Mouse (Mus musculus): ENCODE data around the gene Uts2. TPM values are rescaled to one million over a fixed set of nuclear protein-coding genes. Genes with fewer than 3 reads are reported as not detected.
A peak's percentile ranks its signal among the peaks of the same experiment; 100 is the strongest.
"Not testable (repeated sequence)": the region's sequence is repeated elsewhere in the genome, so short reads cannot be mapped to it uniquely, and the experiment has no call there.

Gene Uts2
- total and polyA plus RNA-seq, 2 experiments from 2014 or later, result not detected

GRCm38 (mm10) chr4:151001397-151001796 lies 4.5 kb downstream of the Uts2 start:
- DNase-seq (ENCODE audit: low spot score) (no peak), ATAC-seq (ENCODE audit: low FRiP score) (no peak)
- Histone ChIP-seq H3K4me1 (ENCODE audit: insufficient read depth, low read length) (no peaks in the 10 kb centered on the region), H3K4me2 (ENCODE audit: low read depth, low read length, poor library complexity, severe bottlenecking) (no peak overlapping the region), H3K36me3 (ENCODE audit: insufficient read depth, low read length) (0 out of 2 replicates have a peak, but pooled peaks cover 3% of the 10 kb centered on the region), H3K4me3 (ENCODE audit: low read depth, low read length) (no peak overlapping the region), H3K9ac (replicated peaks; ENCODE audit: low read length, poor library complexity, severe bottlenecking) (no peak overlapping the region), H3K27me3 (ENCODE audit: insufficient read depth, low read length) (no peaks in the 10 kb centered on the region), H3K9me3 (ENCODE audit: low read length) (no peaks in the 10 kb centered on the region), H3K27ac (ENCODE audit: low read depth, low read length) (no peak overlapping the region)
- no peak for TF ChIP-seq CTCF (IDR thresholded peaks at IDR 0.05)
- 70% methylated on average over 13 of the region's 13 CpGs for WGBS

- no peak for DNase-seq (ENCODE audit: low spot score)
- Histone ChIP-seq H3K27me3 (ENCODE audit: insufficient read depth, low read length) (no peaks in the 10 kb centered on the region), H3K9ac (replicated peaks; ENCODE audit: low read length, poor library complexity, severe bottlenecking) (no peak overlapping the region), H3K4me2 (ENCODE audit: low read depth, low read length, poor library complexity, severe bottlenecking) (no peak overlapping the region), H3K36me3 (ENCODE audit: insufficient read depth, low read length) (0 out of 2 replicates have a peak, but pooled peaks cover 3% of the 10 kb centered on the region), H3K27ac (ENCODE audit: low read depth, low read length) (no peak overlapping the region), H3K9me3 (ENCODE audit: low read length) (no peaks in the 10 kb centered on the region), H3K4me3 (ENCODE audit: low read depth, low read length) (no peak overlapping the region), H3K4me1 (ENCODE audit: insufficient read depth, low read length) (no peaks in the 10 kb centered on the region)
- 94% methylated on average over 13 of the region's 13 CpGs for WGBS
- no peak for TF ChIP-seq CTCF (IDR thresholded peaks at IDR 0.05)
- ATAC-seq (ENCODE audit: low FRiP score), result no peak
These were observed 8.9 kb downstream of the Uts2 start for GRCm38 (mm10) chr4:151005656-151006318.

GRCm38 (mm10) chr4:151006945-151007344 lies 10.0 kb downstream of the Uts2 start:
- peak; percentile 36 for DNase-seq (ENCODE audit: low spot score)
- peak; percentile 65 for TF ChIP-seq CTCF (IDR thresholded peaks at IDR 0.05)
- Histone ChIP-seq H3K9ac (replicated peaks; ENCODE audit: low read length, poor library complexity, severe bottlenecking) (no peak overlapping the region), H3K9me3 (ENCODE audit: low read length) (no peaks in the 10 kb centered on the region), H3K36me3 (ENCODE audit: insufficient read depth, low read length) (peaks cover 3% of the 10 kb centered on the region; the same call in 1 of the 2 replicates), H3K4me3 (ENCODE audit: low read depth, low read length) (no peak overlapping the region), H3K4me1 (ENCODE audit: insufficient read depth, low read length) (no peaks in the 10 kb centered on the region), H3K27me3 (ENCODE audit: insufficient read depth, low read length) (no peaks in the 10 kb centered on the region), H3K27ac (ENCODE audit: low read depth, low read length) (no peak overlapping the region), H3K4me2 (ENCODE audit: low read depth, low read length, poor library complexity, severe bottlenecking) (no peak overlapping the region)
- no peak for ATAC-seq (ENCODE audit: low FRiP score)
- 53% methylated on average over 6 of the region's 6 CpGs for WGBS

GRCm38 (mm10) chr4:151010316-151010715 lies 13.4 kb downstream of the Uts2 start:
- no peak overlapping the region for H3K27ac ChIP-seq (ENCODE audit: low read depth, low read length)
- H3K9ac ChIP-seq (replicated peaks; ENCODE audit: low read length, poor library complexity, severe bottlenecking), result no peak overlapping the region
- WGBS, result 93% methylated on average over 7 of the region's 7 CpGs
- H3K4me2 ChIP-seq (ENCODE audit: low read depth, low read length, poor library complexity, severe bottlenecking), result no peak overlapping the region
- DNase-seq (ENCODE audit: low spot score) (no peak), ATAC-seq (ENCODE audit: low FRiP score) (no peak)
- H3K9me3 ChIP-seq (ENCODE audit: low read length), result no peaks in the 10 kb centered on the region
- peaks cover 5% of the 10 kb centered on the region; the same call in 1 of the 2 replicates for H3K36me3 ChIP-seq (ENCODE audit: insufficient read depth, low read length)
- H3K4me1 ChIP-seq (ENCODE audit: insufficient read depth, low read length), result no peaks in the 10 kb centered on the region
- no peaks in the 10 kb centered on the region for H3K27me3 ChIP-seq (ENCODE audit: insufficient read depth, low read length)
- TF ChIP-seq CTCF (IDR thresholded peaks at IDR 0.05), result no peak
- no peak overlapping the region for H3K4me3 ChIP-seq (ENCODE audit: low read depth, low read length)

GRCm38 (mm10) chr4:151015946-151016345 lies 19.0 kb downstream of the Uts2 start:
- ATAC-seq (ENCODE audit: low FRiP score) (no peak), DNase-seq (ENCODE audit: low spot score) (no peak)
- Histone ChIP-seq H3K27me3 (ENCODE audit: insufficient read depth, low read length) (no peaks in the 10 kb centered on the region), H3K4me2 (ENCODE audit: low read depth, low read length, poor library complexity, severe bottlenecking) (no peak overlapping the region), H3K4me3 (ENCODE audit: low read depth, low read length) (no peak overlapping the region), H3K9me3 (ENCODE audit: low read length) (no peaks in the 10 kb centered on the region), H3K9ac (replicated peaks; ENCODE audit: low read length, poor library complexity, severe bottlenecking) (no peak overlapping the region), H3K4me1 (ENCODE audit: insufficient read depth, low read length) (no peaks in the 10 kb centered on the region), H3K36me3 (ENCODE audit: insufficient read depth, low read length) (peaks cover 23% of the 10 kb centered on the region), H3K27ac (ENCODE audit: low read depth, low read length) (no peak overlapping the region)
- no peak for TF ChIP-seq CTCF (IDR thresholded peaks at IDR 0.05)
- WGBS, result 94% methylated on average over 10 of the region's 10 CpGs

GRCm38 (mm10) chr4:151017356-151017755 lies 20.5 kb downstream of the Uts2 start:
- not testable (repeated sequence) for H3K9me3 ChIP-seq (ENCODE audit: low read length); H3K9ac ChIP-seq (replicated peaks; ENCODE audit: low read length, poor library complexity, severe bottlenecking); DNase-seq (ENCODE audit: low spot score); H3K4me2 ChIP-seq (ENCODE audit: low read depth, low read length, poor library complexity, severe bottlenecking); H3K27ac ChIP-seq (ENCODE audit: low read depth, low read length); H3K27me3 ChIP-seq (ENCODE audit: insufficient read depth, low read length); H3K4me3 ChIP-seq (ENCODE audit: low read depth, low read length); ATAC-seq (ENCODE audit: low FRiP score); H3K4me1 ChIP-seq (ENCODE audit: insufficient read depth, low read length)
- WGBS, result 89% methylated on average over 1 of the region's 1 CpGs
- peaks cover 21% of the 10 kb centered on the region for H3K36me3 ChIP-seq (ENCODE audit: insufficient read depth, low read length)

Data from midbrain, postnatal 0 days (tissue).